Mouse (Mus musculus): ENCODE measurements around the gene Hsd17b2.

DNA sequence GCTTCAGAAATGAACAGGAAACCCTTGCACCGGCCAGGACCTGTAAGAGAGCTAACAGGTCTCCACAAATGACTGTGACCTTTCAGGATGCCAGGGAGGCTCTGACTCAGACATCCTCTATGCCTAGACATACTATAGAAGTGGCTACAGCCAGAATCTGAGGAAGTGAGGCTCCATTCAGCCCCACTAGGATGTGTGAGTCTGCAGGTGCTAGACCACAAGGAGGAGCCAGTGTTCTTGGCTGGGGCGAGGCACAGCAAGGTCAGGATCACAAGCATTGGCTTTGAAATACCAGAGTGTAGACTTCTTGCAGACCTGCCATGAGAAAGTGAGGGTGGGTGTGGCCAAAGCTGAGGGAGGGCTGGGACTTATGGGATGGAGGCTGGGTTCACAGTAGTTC is 70.9 kb downstream of the Hsd17b2 start:
- TF ChIP-seq MAFK (IDR thresholded peaks at IDR 0.05; ENCODE audit: insufficient read depth, low read depth, low read length): no peak
- TF ChIP-seq CHD2 (IDR thresholded peaks at IDR 0.05; ENCODE audit: low read depth, low read length): no peak
- no peak for TF ChIP-seq ZNF384 (IDR thresholded peaks at IDR 0.05; ENCODE audit: low read depth, low read length)
- TF ChIP-seq ZC3H11A (IDR thresholded peaks at IDR 0.05; ENCODE audit: borderline replicate concordance, low read depth, low read length): no peak

Measured in ES-E14 (cell line).